Mouse (Mus musculus): ENCODE results near the gene Olfr788.

GRCm38 (mm10) chr10:129427006-129427405, 43.8 kb upstream of the Olfr788 start, which contains the start of gene Olfr786:
- no peak for TF ChIP-seq CTCF (IDR thresholded peaks at IDR 0.05; ENCODE audit: low read depth)
- no peak for TF ChIP-seq EP300 (IDR thresholded peaks at IDR 0.05; ENCODE audit: low read depth)
